Mouse (Mus musculus) mouse trophoblast stem cell (cell line): ENCODE measurements around the gene Ptgs1.
"Not testable (repeated sequence)": the region's sequence is repeated elsewhere in the genome, so short reads cannot be mapped to it uniquely, and the experiment has no call there.

ENCODE experiments used
- in situ Hi-C, 2 experiments: fragments of 300-500 bp; cut with MseI, MboI; formaldehyde crosslinking; loops; 2 replicates in 1 of 2; 3 replicates in 1 of 2; pipeline ENCODE4 v1.15.1; 2025

The Ptgs1 gene

GRCm38 (mm10) chr2:36230366-36230765, at the start of gene Ptgs1:
Gene Ptgs1, plus strand, starts transcription at chr2:36230426.
- in situ Hi-C loops, result no loop called here

DNA sequence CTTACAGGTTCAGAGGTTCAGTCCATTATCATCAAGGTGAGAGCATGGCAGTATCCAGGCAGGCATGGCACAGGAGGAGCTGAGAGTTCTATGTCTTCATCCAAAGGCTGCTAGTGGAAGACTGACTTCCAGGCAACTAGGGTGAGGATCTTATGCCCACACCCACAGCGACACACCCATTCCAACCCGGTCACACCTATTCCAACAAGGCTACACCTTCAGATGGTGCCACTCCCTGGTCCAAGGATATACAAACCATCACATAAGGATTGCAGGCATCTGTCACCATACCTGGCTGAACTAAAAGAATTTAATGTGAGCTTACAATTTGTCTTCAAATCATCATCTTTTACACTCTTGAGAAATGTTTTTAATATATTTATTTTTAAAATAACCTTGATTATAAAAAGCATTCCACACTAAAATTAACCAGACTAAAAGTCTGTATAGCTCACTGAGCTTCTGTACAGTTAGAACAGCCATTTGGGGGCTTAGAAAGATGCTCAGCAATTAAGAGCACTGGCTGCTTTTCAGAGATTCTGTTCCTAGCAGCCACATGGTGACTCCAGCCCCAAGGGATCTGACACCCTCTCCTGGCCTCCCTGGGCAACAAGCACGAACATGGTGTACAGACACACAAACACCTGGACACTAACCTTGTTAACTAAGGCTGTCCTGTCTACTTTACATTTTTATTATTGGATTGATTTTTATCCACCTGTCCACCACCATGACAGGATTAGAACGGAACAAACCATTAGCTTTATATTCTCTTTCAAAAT, 48.4 kb upstream of the Ptgs1 start:
- in situ Hi-C loops, result not testable (repeated sequence)

GRCm38 (mm10) chr2:36183278-36183677, 46.9 kb upstream of the Ptgs1 start:
- in situ Hi-C loops, result no loop called here

GRCm38 (mm10) chr2:36184192-36184591, 46.0 kb upstream of the Ptgs1 start:
- in situ Hi-C loops, result no loop called here

- in situ Hi-C loops, result no loop called here
Measured at GRCm38 (mm10) chr2:36184876-36185275, 45.4 kb upstream of the Ptgs1 start.

GRCm38 (mm10) chr2:36189200-36189599, 41.0 kb upstream of the Ptgs1 start:
- in situ Hi-C loops, result not testable (repeated sequence)

DNA sequence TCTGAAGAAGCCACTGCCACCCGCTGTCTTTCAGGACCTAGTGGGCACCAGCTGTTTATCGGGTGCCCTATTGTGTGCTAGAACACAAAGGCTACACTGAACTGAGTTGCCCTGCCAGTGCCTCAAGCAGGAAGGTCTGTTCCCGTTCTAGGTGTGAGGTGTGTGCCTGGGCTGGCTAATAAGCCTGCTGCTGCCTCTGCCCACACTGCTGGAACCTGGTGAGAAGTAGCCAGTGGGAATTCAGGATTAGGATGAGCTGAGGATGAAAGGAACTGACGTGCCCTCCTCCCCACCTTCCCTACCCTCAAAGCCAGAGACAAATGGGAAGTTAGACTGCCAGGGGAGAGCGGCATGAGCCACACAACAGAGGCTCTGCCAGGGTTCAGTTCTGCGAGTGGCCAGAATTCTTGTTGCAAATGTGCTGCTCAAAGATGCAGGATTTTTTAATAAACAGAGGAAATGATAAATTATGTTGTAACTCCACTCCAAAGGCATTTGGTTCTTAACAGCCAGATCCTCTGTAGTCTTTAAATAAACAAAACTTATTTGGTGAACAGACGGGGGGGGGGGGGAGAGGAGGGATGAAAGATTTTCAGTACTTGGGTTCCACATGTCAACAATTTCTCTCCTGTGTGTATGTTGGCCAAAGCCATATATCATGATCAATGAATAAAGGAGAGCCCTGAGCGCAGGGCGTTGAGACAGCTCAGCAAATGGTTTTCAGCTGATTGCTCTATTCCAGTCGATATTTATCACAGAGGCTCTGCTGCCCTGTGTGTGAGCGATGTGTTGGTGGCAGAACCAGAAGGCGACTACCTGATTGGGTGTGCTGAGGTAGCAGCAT, 38.9 kb upstream of the Ptgs1 start:
- in situ Hi-C loops, result no loop called here

GRCm38 (mm10) chr2:36197021-36197420, 33.2 kb upstream of the Ptgs1 start:
- in situ Hi-C loops, result no loop called here

DNA sequence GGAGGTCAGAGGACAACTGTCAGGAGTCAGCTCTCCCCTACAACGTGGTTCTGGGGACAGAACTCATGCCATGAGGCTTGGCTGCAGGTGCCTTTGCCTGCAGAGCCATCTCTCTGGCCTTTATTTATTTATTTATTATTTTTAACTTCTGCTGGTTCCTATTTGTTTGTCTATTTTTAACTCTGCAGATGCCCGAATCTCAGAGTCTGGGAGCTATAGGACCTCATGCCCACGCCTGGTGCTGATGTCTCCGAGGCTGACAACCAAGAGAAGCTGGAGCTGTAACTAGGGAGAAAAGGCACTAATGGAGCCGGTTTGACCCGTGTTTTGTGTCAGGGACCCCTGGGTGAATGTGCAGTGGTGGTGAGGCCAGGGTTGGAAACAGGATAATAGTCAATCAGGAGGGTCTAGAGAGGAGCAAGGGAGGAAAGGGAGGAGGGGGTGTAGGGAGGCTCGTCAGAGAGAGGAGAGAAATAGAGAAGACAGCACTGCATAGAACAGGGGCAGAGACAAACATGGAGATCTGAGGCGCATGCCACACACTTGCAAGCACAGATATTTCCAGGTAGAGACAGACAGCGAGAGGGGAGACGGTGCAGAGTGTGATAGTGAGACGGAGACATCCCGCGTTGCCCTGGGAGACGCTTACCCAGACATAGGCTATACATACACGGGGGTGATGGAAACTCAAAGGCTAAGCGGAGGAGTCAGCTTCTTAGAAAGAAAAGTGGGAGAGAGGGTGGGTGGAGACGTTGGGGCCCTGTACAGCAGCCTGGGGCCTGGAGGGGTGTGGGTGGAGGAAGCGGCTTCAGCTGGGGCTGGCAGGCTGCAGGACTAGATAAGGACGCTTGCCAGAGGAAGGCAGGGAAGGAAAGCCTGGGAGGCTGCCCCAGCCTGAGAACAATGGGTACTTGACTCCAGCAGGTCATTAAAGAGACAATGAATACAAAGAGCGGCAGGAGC, 32.0 kb upstream of the Ptgs1 start:
- in situ Hi-C loops, result no loop called here

GRCm38 (mm10) chr2:36198882-36199262, 31.4 kb upstream of the Ptgs1 start:
- in situ Hi-C loops, result no loop called here

DNA sequence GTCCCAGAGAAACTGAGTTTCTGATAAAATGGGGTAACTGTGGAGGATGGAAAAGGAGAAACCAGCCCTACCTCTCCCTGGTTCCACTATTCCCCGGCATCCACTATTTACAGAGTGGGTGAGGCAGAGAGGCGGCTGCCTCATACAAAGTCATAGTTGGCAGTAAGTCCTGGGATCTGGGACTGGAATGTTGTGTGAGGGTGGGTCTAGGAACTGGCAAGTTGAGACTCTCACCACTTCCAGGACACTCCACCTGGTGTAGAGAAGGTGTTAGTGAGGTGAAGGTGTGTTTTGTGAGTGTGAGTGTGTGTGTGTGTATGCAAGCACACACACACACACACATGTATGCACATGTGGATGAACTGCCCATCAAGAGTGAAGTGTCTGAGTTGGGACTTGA, 29.4 kb upstream of the Ptgs1 start:
- in situ Hi-C loops, result no loop called here

DNA sequence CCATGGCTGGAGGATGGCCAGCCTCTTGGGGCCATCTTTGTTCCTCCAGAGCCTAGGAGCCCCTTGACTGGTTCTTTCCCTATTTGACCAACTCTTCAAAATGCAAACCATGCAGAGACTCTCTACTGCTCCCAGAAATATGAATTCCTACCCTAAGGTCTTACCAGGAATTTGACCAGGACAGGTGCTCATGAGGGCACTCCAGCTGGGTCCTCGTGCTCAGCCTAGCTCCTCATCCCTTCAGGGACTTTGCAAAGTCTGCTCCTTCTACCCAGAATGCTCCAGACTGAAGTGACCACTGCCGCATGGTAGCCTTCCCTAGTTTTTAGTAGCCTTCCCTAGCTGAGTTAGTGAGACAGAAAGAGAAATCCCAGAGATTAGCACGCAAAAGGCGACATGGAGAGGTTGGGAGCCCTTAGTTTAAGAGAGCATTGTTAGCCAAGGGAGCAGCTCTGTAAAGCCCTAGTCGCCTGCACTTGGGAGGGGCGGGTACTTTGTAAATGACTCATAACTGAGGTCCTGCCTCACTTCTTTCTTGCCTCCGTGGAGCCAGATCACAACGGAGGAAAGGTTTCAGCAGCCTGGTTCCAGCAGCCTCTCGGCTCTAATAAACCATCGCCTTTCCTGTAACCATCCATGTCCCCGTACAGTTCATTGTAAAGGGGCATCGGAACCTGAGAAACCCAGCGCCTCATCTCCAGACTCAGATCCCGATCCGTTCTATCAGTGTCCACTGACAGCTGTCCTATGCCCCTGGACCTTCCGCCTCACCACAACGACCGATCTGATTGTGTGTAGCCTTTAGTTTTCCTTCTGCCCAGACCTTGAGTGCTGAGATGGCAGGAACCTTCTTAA, 28.2 kb upstream of the Ptgs1 start:
- in situ Hi-C loops, result no loop called here

DNA sequence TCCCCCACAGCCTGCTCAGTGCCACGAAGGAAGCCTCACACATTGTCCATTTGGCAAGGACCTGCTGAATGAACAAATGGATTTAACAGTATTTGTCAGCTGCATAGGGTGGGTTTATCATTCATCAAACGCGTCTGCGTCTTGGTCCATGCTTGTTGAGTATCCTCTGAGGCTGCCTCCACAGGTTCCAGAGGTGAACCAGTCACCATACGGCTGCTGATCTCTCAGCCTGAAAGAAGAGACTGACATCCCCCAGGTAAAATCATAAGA, 27.7 kb upstream of the Ptgs1 start:
- in situ Hi-C loops, result no loop called here

GRCm38 (mm10) chr2:36203011-36203825, 27.0 kb upstream of the Ptgs1 start:
- in situ Hi-C loops, result no loop called here

- in situ Hi-C loops, result no loop called here
Measured at GRCm38 (mm10) chr2:36204595-36204994, 25.6 kb upstream of the Ptgs1 start.

DNA sequence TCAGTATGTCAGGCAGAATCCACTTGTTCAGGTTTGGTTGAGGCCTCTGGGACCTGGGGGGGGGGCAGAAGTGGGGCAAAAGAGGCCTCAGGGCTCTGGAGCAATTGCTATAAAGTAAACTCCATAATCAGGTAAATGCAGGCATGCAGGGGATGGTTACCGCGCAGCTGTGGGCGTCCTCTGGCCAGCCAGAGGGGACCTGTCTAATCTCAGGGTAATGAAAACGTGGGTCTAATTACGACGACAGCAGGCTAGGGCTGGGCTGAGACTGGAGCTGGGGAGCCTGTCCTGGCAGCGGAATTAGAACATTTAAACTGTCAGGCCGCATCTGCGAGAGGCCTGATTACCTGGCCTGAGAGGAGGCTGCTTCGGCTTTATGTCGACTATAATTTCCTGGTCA, 23.2 kb upstream of the Ptgs1 start:
- in situ Hi-C loops, result loop anchor here in 1 of 2 experiments (5.0 kb wide), 1 partner anchor 200 kb away; no protein-coding TSS in a partner anchor

GRCm38 (mm10) chr2:36210796-36211195, 19.4 kb upstream of the Ptgs1 start:
- in situ Hi-C loops, result loop anchor here in 1 of 2 experiments (5.0 kb wide), 1 partner anchor 203 kb away; no protein-coding TSS in a partner anchor

GRCm38 (mm10) chr2:36211785-36212184, 18.4 kb upstream of the Ptgs1 start:
- in situ Hi-C loops, result loop anchor here in 1 of 2 experiments (5.0 kb wide), 1 partner anchor 204 kb away; no protein-coding TSS in a partner anchor

DNA sequence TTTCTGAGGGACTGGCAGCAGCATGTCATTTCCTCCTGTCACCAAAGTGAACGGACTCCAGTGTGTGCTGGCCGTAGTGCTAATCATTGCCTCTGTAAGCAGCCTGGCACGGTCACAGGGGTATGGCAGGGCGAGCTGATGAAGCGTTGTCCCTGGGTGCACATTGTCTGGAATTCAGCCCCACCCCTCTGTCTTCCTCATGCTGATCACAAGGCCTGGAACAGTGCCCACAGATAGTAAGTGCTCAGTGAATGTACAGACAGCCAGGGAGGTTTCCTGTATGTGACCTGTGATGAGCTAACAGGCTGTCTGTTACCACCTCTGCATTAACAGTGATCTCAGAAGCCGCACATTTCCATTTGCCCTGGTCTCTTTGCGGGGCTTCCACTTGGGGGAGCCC, 17.1 kb upstream of the Ptgs1 start:
- in situ Hi-C loops, result loop anchor here in 1 of 2 experiments (5.0 kb wide), 1 partner anchor 206 kb away; no protein-coding TSS in a partner anchor

DNA sequence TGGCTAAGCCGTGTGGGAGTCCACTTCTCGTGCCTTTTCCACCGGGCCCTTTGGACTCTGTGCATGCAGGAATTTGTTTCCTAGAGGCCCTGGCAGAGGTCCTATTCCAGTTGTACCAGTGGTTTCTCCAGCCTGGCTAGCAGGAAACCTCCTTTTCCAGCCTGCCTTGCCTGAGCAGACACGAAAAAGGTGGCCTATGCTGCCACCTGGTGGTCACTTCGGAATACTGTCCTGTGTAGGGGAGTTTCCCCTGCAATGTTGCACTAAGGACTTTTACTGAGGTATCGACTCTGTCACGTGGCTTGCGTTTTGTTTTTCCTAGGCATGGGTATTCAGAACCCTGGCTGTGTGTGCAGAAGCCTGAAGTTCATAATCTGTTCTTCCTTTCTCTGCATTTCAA, 16.2 kb upstream of the Ptgs1 start:
- in situ Hi-C loops, result loop anchor here in 1 of 2 experiments (5.0 kb wide), 1 partner anchor 207 kb away; no protein-coding TSS in a partner anchor
